Mouse (Mus musculus) embryo, embryonic 10.5 days (tissue): ENCODE data around the gene 2310046K23Rik.
"Not testable (repeated sequence)": the region's sequence is repeated elsewhere in the genome, so short reads cannot be mapped to it uniquely, and the experiment has no call there.

Experiments
- DNase-seq: peaks from one replicate; pipeline ENCODE4 v3.0.0-alpha.2; 2015; ENCODE audit warnings: low spot score

Gene 2310046K23Rik

GRCm38 (mm10) chr3:92534411-92534810 is at the start of gene 2310046K23Rik:
TSS of gene 2310046K23Rik (minus strand) at chr3:92534511.
- no peak for DNase-seq

GRCm38 (mm10) chr3:92583164-92583826 is 49.0 kb upstream of the 2310046K23Rik start:
- DNase-seq, result no peak

- DNase-seq, result no peak
These were observed 45.2 kb upstream of the 2310046K23Rik start for GRCm38 (mm10) chr3:92579508-92579907.

- no peak for DNase-seq
These were observed 44.5 kb upstream of the 2310046K23Rik start for GRCm38 (mm10) chr3:92578652-92579413.

- DNase-seq, result no peak
These were observed 39.2 kb upstream of the 2310046K23Rik start, which contains the start of gene Ivl for GRCm38 (mm10) chr3:92573449-92574041. TSS of gene Ivl (minus strand) at chr3:92573735.

- no peak for DNase-seq
These were observed 38.3 kb upstream of the 2310046K23Rik start for GRCm38 (mm10) chr3:92572514-92573155.

- DNase-seq, result no peak
These were observed 34.4 kb upstream of the 2310046K23Rik start for GRCm38 (mm10) chr3:92568752-92569151.

- DNase-seq, result no peak
These were observed 31.1 kb upstream of the 2310046K23Rik start for GRCm38 (mm10) chr3:92565418-92565817.

- peak; percentile 35 for DNase-seq
These were observed 22.0 kb downstream of the 2310046K23Rik start for GRCm38 (mm10) chr3:92512325-92512724.

GRCm38 (mm10) chr3:92510786-92511185 is 23.5 kb downstream of the 2310046K23Rik start:
- peak; percentile 71 for DNase-seq

GRCm38 (mm10) chr3:92508185-92508584 is 26.1 kb downstream of the 2310046K23Rik start:
- DNase-seq, result no peak

- DNase-seq, result no peak
These were observed 30.8 kb downstream of the 2310046K23Rik start for GRCm38 (mm10) chr3:92503528-92503927.

- DNase-seq, result no peak
These were observed 33.9 kb downstream of the 2310046K23Rik start, which contains the start of gene Sprr4 for GRCm38 (mm10) chr3:92500393-92500792. TSS of gene Sprr4 (minus strand) at chr3:92500493.

GRCm38 (mm10) chr3:92490262-92490661 is 44.0 kb downstream of the 2310046K23Rik start:
- DNase-seq, result not testable (repeated sequence)

- DNase-seq, result no peak
These were observed 48.0 kb downstream of the 2310046K23Rik start for GRCm38 (mm10) chr3:92486307-92486706.

GRCm38 (mm10) chr3:92485863-92486262 is 48.4 kb downstream of the 2310046K23Rik start, which contains the start of gene Sprr1a:
TSS of gene Sprr1a (minus strand) at chr3:92485895.
- DNase-seq, result no peak
